Mouse (Mus musculus) myocyte (in vitro differentiated cells): ENCODE measurements around the gene Prkcq.

ENCODE experiments used
- E2F4 ChIP-seq: IDR thresholded peaks from one replicate; pipeline ENCODE4 v1.6.1; 2011; ENCODE audit warnings: mild to moderate bottlenecking, control low read depth, moderate library complexity; ENCODE audit not compliant: insufficient read depth
- MYOD1 ChIP-seq, 3 experiments: IDR thresholded peaks; one replicate each; pipeline ENCODE4 v1.6.1; 2011; ENCODE audit warnings: control low read depth in 2 of 3, low read depth in 2 of 3, mild to moderate bottlenecking in 2 of 3, moderate library complexity in 1 of 3; ENCODE audit not compliant: insufficient read length in 2 of 3, control insufficient read depth in 1 of 3
- POLR2A ChIP-seq: IDR thresholded peaks from one replicate; pipeline ENCODE4 v1.6.1; 2011; ENCODE audit warnings: low read depth, mild to moderate bottlenecking, control low read depth, moderate library complexity; ENCODE audit not compliant: insufficient read length
- SRF ChIP-seq: IDR thresholded peaks from one replicate; pipeline ENCODE4 v1.6.1; 2011; ENCODE audit warnings: low read depth; ENCODE audit not compliant: control insufficient read depth, insufficient read length
- TCF12 ChIP-seq: IDR thresholded peaks from one replicate; pipeline ENCODE4 v1.6.1; 2011; ENCODE audit warnings: mild to moderate bottlenecking, control low read depth; ENCODE audit not compliant: poor library complexity, insufficient read depth, severe bottlenecking

DNA sequence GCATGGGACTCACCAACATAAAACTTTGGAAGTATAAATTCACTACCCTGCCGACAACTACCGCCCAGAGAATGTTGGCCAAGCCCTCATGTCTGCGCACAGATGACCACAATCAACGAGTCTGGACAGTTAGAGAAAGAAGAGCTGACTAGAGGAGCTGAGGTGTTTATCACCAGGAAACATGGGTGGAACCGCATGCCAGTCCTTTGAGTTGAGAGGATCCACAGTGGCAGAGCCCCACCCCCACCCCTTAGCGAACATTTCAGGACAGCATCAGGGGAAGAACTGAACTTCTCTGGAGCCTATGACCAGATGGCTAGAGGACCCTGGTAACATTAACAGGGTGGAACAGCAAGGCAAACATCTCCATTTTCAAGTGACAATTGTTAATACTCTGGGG, 37.4 kb downstream of the Prkcq start:
- no peak for TF ChIP-seq SRF
- no peak for TF ChIP-seq POLR2A
- TF ChIP-seq TCF12, result no peak
- no peak for TF ChIP-seq E2F4
- TF ChIP-seq MYOD1 (IDR thresholded peaks at IDR 0.05; ENCODE audit: control insufficient read depth in 1 of 3, insufficient read length in 2 of 3, low read depth in 2 of 3), result no peak
